Mouse (Mus musculus) layer of hippocampus, adult 18-20 months (tissue): ENCODE data around the gene Lrcol1. TPM values are rescaled to one million over a fixed set of nuclear protein-coding genes. Genes with fewer than 3 reads are reported as not detected.

Experiments used
- DNase-seq, 2 experiments: peaks; one replicate each; pipeline ENCODE4 v3.0.0; 2022; ENCODE audit warnings: low spot score in 2 of 2
- total RNA-seq, 2 experiments: library from RNA; stranded (reverse); gene quantifications; 2 replicates each; pipeline ENCODE4 v1.2.3; 2021

Lrcol1 gene
- total RNA-seq, 2 experiments from 2014 or later = not detected

DNA sequence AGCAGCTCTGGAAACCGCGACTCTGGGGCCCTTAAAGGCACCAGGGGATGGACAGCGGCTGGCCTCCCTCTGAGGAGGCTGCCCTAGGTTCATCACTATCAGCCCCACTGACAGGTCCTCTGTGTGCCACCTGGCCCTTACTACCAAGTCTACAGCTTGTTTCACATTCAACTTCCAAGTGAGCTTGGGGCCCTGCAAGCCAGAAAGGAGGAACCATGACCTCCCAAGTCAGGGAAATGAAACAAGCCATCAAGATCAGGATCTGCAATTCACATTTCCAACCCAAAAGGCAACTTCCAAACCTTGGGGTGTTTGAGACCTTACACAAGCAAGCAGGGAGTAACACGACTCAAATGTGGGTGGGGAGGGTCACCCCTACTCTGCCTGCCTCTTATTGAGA, 40.7 kb downstream of the Lrcol1 start:
- no peak for DNase-seq

DNA sequence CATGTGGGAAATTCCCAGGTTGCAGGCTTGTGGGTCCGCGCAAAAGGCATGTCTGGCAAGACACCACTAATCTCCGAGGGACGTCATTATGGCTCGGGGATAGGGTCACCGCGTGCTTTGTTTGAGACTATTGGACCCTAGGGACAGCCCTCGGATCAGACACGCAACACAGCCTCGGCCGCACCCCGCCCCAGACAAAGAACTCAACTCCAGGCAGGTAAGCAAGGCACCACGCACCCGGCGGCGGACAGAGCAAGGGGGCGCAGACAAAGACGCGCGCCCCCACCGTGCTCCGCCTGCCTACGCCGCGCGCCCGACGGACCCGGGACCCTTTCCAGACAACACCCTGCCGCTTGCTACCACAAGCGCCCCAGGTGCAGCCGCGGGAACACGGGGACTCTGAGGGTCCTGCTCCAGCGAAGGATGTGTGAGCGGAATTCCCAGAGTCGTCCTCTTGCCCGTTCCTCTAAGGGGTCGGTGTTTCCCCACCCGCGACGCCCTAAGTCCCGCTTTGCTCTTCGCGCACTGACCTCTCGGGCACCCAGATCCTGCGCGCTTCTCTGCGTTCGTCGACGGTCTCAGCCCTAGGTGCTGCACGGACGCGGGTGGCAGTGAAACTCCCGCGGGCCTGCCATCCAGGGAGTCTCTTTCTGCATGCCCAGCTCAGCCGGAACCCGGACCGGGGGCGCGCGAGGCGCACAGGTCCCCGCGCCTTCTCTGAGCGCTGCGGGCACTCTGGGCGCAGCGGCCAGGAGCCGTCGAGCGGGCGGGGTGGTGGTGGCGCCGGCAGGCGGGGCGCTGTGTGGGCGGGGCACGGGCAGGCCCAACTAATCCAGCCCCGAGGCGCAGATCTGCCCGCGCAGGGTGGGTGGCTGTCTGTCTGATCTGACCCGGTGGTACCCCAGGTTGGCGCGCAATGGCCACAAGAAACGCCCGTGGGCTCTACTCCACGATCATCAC, 42.1 kb downstream of the Lrcol1 start:
- DNase-seq = peak; percentile 59 to 61

GRCm38 (mm10) chr5:110387332-110387731, 42.8 kb downstream of the Lrcol1 start:
- DNase-seq = no peak

GRCm38 (mm10) chr5:110390631-110391030, 46.1 kb downstream of the Lrcol1 start:
- no peak for DNase-seq

- no peak for DNase-seq
Measured at GRCm38 (mm10) chr5:110392727-110393126, 48.2 kb downstream of the Lrcol1 start.

DNA sequence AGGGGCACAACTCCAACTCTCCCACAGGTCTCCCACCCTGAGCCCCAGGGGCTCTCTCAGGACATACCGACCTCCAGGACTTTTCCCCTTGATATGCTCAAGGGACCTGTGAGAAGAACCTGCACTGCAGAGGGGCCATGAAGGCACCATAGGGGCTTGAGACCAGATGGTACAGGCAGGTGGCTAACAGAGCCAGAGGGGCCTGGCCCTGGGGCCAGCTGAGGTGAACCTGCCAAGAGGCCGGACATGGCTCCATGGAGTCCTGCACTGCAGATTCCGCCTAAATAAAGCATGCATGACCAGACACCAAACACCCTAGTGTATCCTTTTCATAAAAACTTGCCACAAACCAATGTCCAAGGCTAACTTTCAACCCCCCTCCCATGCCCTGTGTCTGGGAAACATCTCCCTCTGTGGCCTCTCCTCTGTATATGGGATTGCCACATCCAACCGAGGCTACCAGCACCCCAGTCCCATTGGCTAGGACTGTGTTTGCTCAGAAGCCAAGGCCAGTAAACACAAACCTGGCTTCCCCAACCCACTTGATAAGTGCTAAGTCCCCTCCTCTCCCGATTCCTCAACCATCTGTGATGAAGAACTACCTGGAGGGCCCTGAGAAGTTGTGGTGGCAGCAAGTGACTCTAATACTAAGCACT, 50.6 kb downstream of the Lrcol1 start:
- no peak for DNase-seq

DNA sequence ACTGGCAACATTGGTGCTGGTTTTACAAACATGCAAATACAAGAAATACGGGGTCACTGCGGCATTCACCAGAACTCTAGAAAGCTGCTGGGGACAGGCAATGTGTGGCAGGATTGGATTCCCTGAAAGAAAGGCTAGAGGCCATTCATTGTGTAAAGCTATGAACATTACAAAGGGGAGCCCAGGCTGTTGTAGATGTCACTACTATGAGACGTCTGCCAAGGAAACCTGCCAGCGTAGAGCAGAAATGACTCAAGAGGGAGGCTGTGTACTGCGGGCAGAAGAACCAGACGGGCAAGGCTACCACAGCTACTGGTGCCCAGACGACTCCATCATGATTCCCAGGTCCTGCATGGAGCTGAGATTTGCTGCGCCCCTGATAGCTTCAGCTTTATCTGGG, 56.6 kb downstream of the Lrcol1 start:
- no peak for DNase-seq

- no peak for DNase-seq
Measured at GRCm38 (mm10) chr5:110402557-110402956, 58.0 kb downstream of the Lrcol1 start.

DNA sequence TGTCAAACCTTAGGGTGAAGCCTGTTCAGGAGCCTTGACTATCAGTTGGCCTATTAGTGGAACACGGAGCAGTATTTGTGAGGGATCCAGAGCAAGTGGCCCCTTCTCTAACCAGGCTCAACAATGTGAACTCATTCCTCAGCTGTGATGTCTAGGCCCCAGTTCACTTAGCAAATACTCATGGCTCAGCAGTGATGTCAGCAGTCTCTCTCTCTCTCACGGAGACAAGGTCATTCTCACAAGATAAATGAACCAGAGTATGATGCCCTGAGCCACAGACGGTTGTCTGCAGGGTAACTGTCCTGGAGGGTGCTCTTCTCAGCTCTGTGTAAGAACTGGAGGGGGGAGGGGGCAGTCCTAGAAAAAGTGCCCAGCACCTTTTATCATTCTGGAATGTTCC, 59.4 kb downstream of the Lrcol1 start:
- DNase-seq = no peak

Other genes starting within 250 kb of the Lrcol1 start
- gene Plcxd1, start 244.8 kb upstream of the Lrcol1 start, total RNA-seq = 1 to 10 TPM; 5.0 to 5.1 TPM
- 10 to 100 TPM; 77.8 to 81.5 TPM for gene Gtpbp6, start 236.5 kb upstream of the Lrcol1 start, total RNA-seq
- 10 to 100 TPM; 15.3 to 16.2 TPM for gene Zfp605, start 234.6 kb upstream of the Lrcol1 start, total RNA-seq
- gene Chfr, start 208.9 kb upstream of the Lrcol1 start, total RNA-seq = 10 to 100 TPM; 37.3 to 46.6 TPM
- gene Golga3, start 168.0 kb upstream of the Lrcol1 start, total RNA-seq = 10 to 100 TPM; 47.9 to 49.6 TPM
- gene Ankle2, start 113.7 kb upstream of the Lrcol1 start, total RNA-seq = 10 to 100 TPM; 43.5 to 48.0 TPM
- 10 to 100 TPM; 52.7 to 60.8 TPM for gene Pgam5, start 74.8 kb upstream of the Lrcol1 start, total RNA-seq
- 10 to 100 TPM; 11.5 to 15.5 TPM for gene Pxmp2, start 58.5 kb upstream of the Lrcol1 start, total RNA-seq
- gene Pole, start 58.4 kb upstream of the Lrcol1 start, total RNA-seq = 1 to 10 TPM; 1.1 to 1.5 TPM
- gene P2rx2, start 1.5 kb upstream of the Lrcol1 start, total RNA-seq = not detected
- gene Fbrsl1, start 103.8 kb downstream of the Lrcol1 start, total RNA-seq = 10 to 100 TPM; 81.1 to 88.2 TPM
- 100 to 1,000 TPM; 117 to 131 TPM for gene Galnt9, start 199.6 kb downstream of the Lrcol1 start, total RNA-seq